Mouse (Mus musculus): ENCODE results near the gene Cct7. TPM values are rescaled to one million over a fixed set of nuclear protein-coding genes. Genes with fewer than 3 reads are reported as not detected.

The Cct7 gene
- polyA plus RNA-seq, 2 experiments: 247 to 417 TPM

- H3K9ac ChIP-seq (ENCODE audit: low read depth, low read length, severe bottlenecking): no peak overlapping the region
- H3K4me2 ChIP-seq (replicated peaks; ENCODE audit: low read depth, low read length, severe bottlenecking): no peak overlapping the region
- 71% methylated on average over 3 of the region's 3 CpGs for WGBS
- no peaks in the 10 kb centered on the region for H3K9me3 ChIP-seq (ENCODE audit: control insufficient read depth, low read length)
- no peaks in the 10 kb centered on the region for H3K36me3 ChIP-seq (ENCODE audit: control insufficient read depth, insufficient read depth, low read length)
- H3K27ac ChIP-seq (replicated peaks; ENCODE audit: low read depth, low read length): no peak overlapping the region
- no peak for TF ChIP-seq POLR2A (IDR thresholded peaks at IDR 0.05; ENCODE audit: borderline replicate concordance, extremely low read depth, insufficient read depth, insufficient read length)
- H3K27me3 ChIP-seq (ENCODE audit: control insufficient read depth, insufficient read depth, low read length): peaks cover 14% of the 10 kb centered on the region
- peaks cover under 1% of the 10 kb centered on the region for H3K4me1 ChIP-seq (ENCODE audit: control insufficient read depth, insufficient read depth, low read length)
- DNase-seq (ENCODE audit: low spot score) (no peak), ATAC-seq (ENCODE audit: low FRiP score, low read depth) (no peak)
- H3K4me3 ChIP-seq (replicated peaks; ENCODE audit: low read length): no peak overlapping the region
These were observed 38.4 kb downstream of the Cct7 start for GRCm38 (mm10) chr6:85489717-85490116.

- no peak for TF ChIP-seq POLR2A (IDR thresholded peaks at IDR 0.05; ENCODE audit: borderline replicate concordance, extremely low read depth, insufficient read depth, insufficient read length)
- no peaks in the 10 kb centered on the region; the same call in 1 of the 2 replicates for H3K4me1 ChIP-seq (ENCODE audit: control insufficient read depth, insufficient read depth, low read length)
- no peaks in the 10 kb centered on the region for H3K9me3 ChIP-seq (ENCODE audit: control insufficient read depth, low read length)
- 71% methylated on average over 4 of the region's 4 CpGs for WGBS
- no peaks in the 10 kb centered on the region for H3K36me3 ChIP-seq (ENCODE audit: control insufficient read depth, insufficient read depth, low read length)
- no peak overlapping the region for H3K4me3 ChIP-seq (replicated peaks; ENCODE audit: low read length)
- H3K27me3 ChIP-seq (ENCODE audit: control insufficient read depth, insufficient read depth, low read length): peaks cover 8% of the 10 kb centered on the region
- no peak overlapping the region for H3K27ac ChIP-seq (replicated peaks; ENCODE audit: low read depth, low read length)
- no peak overlapping the region for H3K4me2 ChIP-seq (replicated peaks; ENCODE audit: low read depth, low read length, severe bottlenecking)
- ATAC-seq (ENCODE audit: low FRiP score, low read depth) (no peak), DNase-seq (ENCODE audit: low spot score) (no peak)
- H3K9ac ChIP-seq (ENCODE audit: low read depth, low read length, severe bottlenecking): no peak overlapping the region
These were observed 38.9 kb downstream of the Cct7 start for GRCm38 (mm10) chr6:85490252-85490651.

GRCm38 (mm10) chr6:85491606-85492005 is 40.3 kb downstream of the Cct7 start:
- H3K9me3 ChIP-seq (ENCODE audit: control insufficient read depth, low read length): no peaks in the 10 kb centered on the region
- H3K27me3 ChIP-seq (ENCODE audit: control insufficient read depth, insufficient read depth, low read length): no peaks in the 10 kb centered on the region
- no peak overlapping the region for H3K27ac ChIP-seq (replicated peaks; ENCODE audit: low read depth, low read length)
- H3K9ac ChIP-seq (ENCODE audit: low read depth, low read length, severe bottlenecking): no peak overlapping the region
- ATAC-seq (ENCODE audit: low FRiP score, low read depth): no peak; the same call in 1 of the 2 replicates
- H3K4me2 ChIP-seq (replicated peaks; ENCODE audit: low read depth, low read length, severe bottlenecking): no peak overlapping the region
- WGBS: 21% methylated on average over 3 of the region's 3 CpGs
- H3K4me3 ChIP-seq (replicated peaks; ENCODE audit: low read length): no peak overlapping the region
- peak; percentile 15 for DNase-seq (ENCODE audit: low spot score)
- H3K36me3 ChIP-seq (ENCODE audit: control insufficient read depth, insufficient read depth, low read length): no peaks in the 10 kb centered on the region
- no peak for TF ChIP-seq POLR2A (IDR thresholded peaks at IDR 0.05; ENCODE audit: borderline replicate concordance, extremely low read depth, insufficient read depth, insufficient read length)
- no peaks in the 10 kb centered on the region; the same call in 1 of the 2 replicates for H3K4me1 ChIP-seq (ENCODE audit: control insufficient read depth, insufficient read depth, low read length)

- no peak overlapping the region for H3K4me3 ChIP-seq (replicated peaks; ENCODE audit: low read length)
- no peak overlapping the region for H3K4me2 ChIP-seq (replicated peaks; ENCODE audit: low read depth, low read length, severe bottlenecking)
- H3K4me1 ChIP-seq (ENCODE audit: control insufficient read depth, insufficient read depth, low read length): no peaks in the 10 kb centered on the region; the same call in 1 of the 2 replicates
- H3K9ac ChIP-seq (ENCODE audit: low read depth, low read length, severe bottlenecking): no peak overlapping the region
- no peaks in the 10 kb centered on the region for H3K9me3 ChIP-seq (ENCODE audit: control insufficient read depth, low read length)
- no peaks in the 10 kb centered on the region for H3K36me3 ChIP-seq (ENCODE audit: control insufficient read depth, insufficient read depth, low read length)
- ATAC-seq (ENCODE audit: low FRiP score, low read depth) (no peak), DNase-seq (ENCODE audit: low spot score) (no peak)
- H3K27me3 ChIP-seq (ENCODE audit: control insufficient read depth, insufficient read depth, low read length): no peaks in the 10 kb centered on the region
- H3K27ac ChIP-seq (replicated peaks; ENCODE audit: low read depth, low read length): no peak overlapping the region
- no peak for TF ChIP-seq POLR2A (IDR thresholded peaks at IDR 0.05; ENCODE audit: borderline replicate concordance, extremely low read depth, insufficient read depth, insufficient read length)
These were observed 45.7 kb downstream of the Cct7 start for GRCm38 (mm10) chr6:85496976-85497375.

GRCm38 (mm10) chr6:85498147-85498546 is 46.8 kb downstream of the Cct7 start:
- Histone ChIP-seq H3K9ac (ENCODE audit: low read depth, low read length, severe bottlenecking) (no peak overlapping the region), H3K27me3 (ENCODE audit: control insufficient read depth, insufficient read depth, low read length) (no peaks in the 10 kb centered on the region)
- no peak for DNase-seq (ENCODE audit: low spot score)

GRCm38 (mm10) chr6:85500416-85500815 is 49.1 kb downstream of the Cct7 start:
- Histone ChIP-seq H3K27ac (replicated peaks; ENCODE audit: low read depth, low read length) (no peak overlapping the region), H3K4me3 (replicated peaks; ENCODE audit: low read length) (no peak overlapping the region), H3K9ac (ENCODE audit: low read depth, low read length, severe bottlenecking) (no peak overlapping the region), H3K27me3 (ENCODE audit: control insufficient read depth, insufficient read depth, low read length) (peaks cover 7% of the 10 kb centered on the region; the same call in 1 of the 2 replicates), H3K4me2 (replicated peaks; ENCODE audit: low read depth, low read length, severe bottlenecking) (no peak overlapping the region), H3K36me3 (ENCODE audit: control insufficient read depth, insufficient read depth, low read length) (no peaks in the 10 kb centered on the region), H3K9me3 (ENCODE audit: control insufficient read depth, low read length) (no peaks in the 10 kb centered on the region), H3K4me1 (ENCODE audit: control insufficient read depth, insufficient read depth, low read length) (peaks cover 6% of the 10 kb centered on the region; the same call in 1 of the 2 replicates)
- ATAC-seq (ENCODE audit: low FRiP score, low read depth) (no peak), DNase-seq (ENCODE audit: low spot score) (no peak)
- 50% methylated on average over 1 of the region's 1 CpGs for WGBS
- TF ChIP-seq POLR2A (IDR thresholded peaks at IDR 0.05; ENCODE audit: borderline replicate concordance, extremely low read depth, insufficient read depth, insufficient read length): no peak

More at GRCm38 (mm10) chr6:85498147-85498546, 46.8 kb downstream of the Cct7 start:
- no peaks in the 10 kb centered on the region for H3K9me3 ChIP-seq (ENCODE audit: control insufficient read depth, low read length)
- H3K4me2 ChIP-seq (replicated peaks; ENCODE audit: low read depth, low read length, severe bottlenecking): no peak overlapping the region
- TF ChIP-seq POLR2A (IDR thresholded peaks at IDR 0.05; ENCODE audit: borderline replicate concordance, extremely low read depth, insufficient read depth, insufficient read length): no peak
- 61% methylated on average over 9 of the region's 9 CpGs for WGBS
- H3K36me3 ChIP-seq (ENCODE audit: control insufficient read depth, insufficient read depth, low read length): no peaks in the 10 kb centered on the region
- ATAC-seq (ENCODE audit: low FRiP score, low read depth): no peak
- peaks cover 5% of the 10 kb centered on the region; the same call in 1 of the 2 replicates for H3K4me1 ChIP-seq (ENCODE audit: control insufficient read depth, insufficient read depth, low read length)
- no peak overlapping the region for H3K27ac ChIP-seq (replicated peaks; ENCODE audit: low read depth, low read length)
- no peak overlapping the region for H3K4me3 ChIP-seq (replicated peaks; ENCODE audit: low read length)

Measured in limb, embryonic 14.5 days (tissue).